Mouse (Mus musculus): Measurements from ENCODE around the gene Gm10392.

The Gm10392 gene

GRCm38 (mm10) chr11:77491502-77492291 lies 27.3 kb downstream of the Gm10392 start:
- DNase-seq: peak in 1 of 2 experiments; percentile 67

- DNase-seq: peak; percentile 87 to 94
These were observed 27.9 kb downstream of the Gm10392 start for GRCm38 (mm10) chr11:77491123-77491501.

- DNase-seq: no peak
These were observed 28.5 kb downstream of the Gm10392 start for GRCm38 (mm10) chr11:77490451-77490850.

- DNase-seq: peak; percentile 82 to 88
These were observed 29.3 kb downstream of the Gm10392 start, which contains the start of gene Ankrd13b for GRCm38 (mm10) chr11:77489591-77490235. Ankrd13b (minus strand) TSS chr11:77489678.

- no peak for DNase-seq
These were observed 30.0 kb downstream of the Gm10392 start for GRCm38 (mm10) chr11:77488771-77489581.

- peak in 1 of 2 experiments; percentile 54 for DNase-seq
These were observed 32.2 kb downstream of the Gm10392 start for GRCm38 (mm10) chr11:77486798-77487197.

GRCm38 (mm10) chr11:77485229-77485628 lies 33.8 kb downstream of the Gm10392 start:
- no peak for DNase-seq

- DNase-seq: no peak
These were observed 35.3 kb downstream of the Gm10392 start for GRCm38 (mm10) chr11:77483510-77484255.

- no peak for DNase-seq
These were observed 36.0 kb downstream of the Gm10392 start for GRCm38 (mm10) chr11:77483043-77483442.

- DNase-seq: peak in 1 of 2 experiments; percentile 44
These were observed 42.1 kb downstream of the Gm10392 start for GRCm38 (mm10) chr11:77476895-77477294.

GRCm38 (mm10) chr11:77476216-77476615 lies 42.8 kb downstream of the Gm10392 start:
- DNase-seq: no peak

GRCm38 (mm10) chr11:77472775-77473174 lies 46.2 kb downstream of the Gm10392 start:
- DNase-seq: no peak

GRCm38 (mm10) chr11:77471407-77471806 lies 47.6 kb downstream of the Gm10392 start:
- no peak for DNase-seq

GRCm38 (mm10) chr11:77468397-77468796 lies 50.6 kb downstream of the Gm10392 start:
- no peak for DNase-seq

- peak; percentile 79 to 93 for DNase-seq
These were observed 51.2 kb downstream of the Gm10392 start for GRCm38 (mm10) chr11:77467784-77468183.

GRCm38 (mm10) chr11:77467157-77467556 lies 51.8 kb downstream of the Gm10392 start:
- DNase-seq: peak; percentile 85 to 93

Measured in kidney, postnatal 36 days (tissue).